Mouse (Mus musculus) liver, embryonic 14.5 days (tissue): Measurements from ENCODE around the gene Pawr. TPM values are rescaled to one million over a fixed set of nuclear protein-coding genes. Genes with fewer than 3 reads are reported as not detected.

Source experiments
- ATAC-seq: fragments of 200-750 bp; cut with Nextera tagmentation; 2 replicates; pipeline ENCODE4 v1.8.0; 2017; ENCODE audit warnings: moderate number of reproducible peaks, mild to moderate bottlenecking, moderate library complexity; ENCODE audit not compliant: insufficient read depth
- DNase-seq, 3 experiments: peaks; one replicate each; pipeline ENCODE4 v3.0.0-alpha.2; 2012 to 2013; ENCODE audit warnings: low read depth in 3 of 3, low spot score in 3 of 3
- H3K27ac ChIP-seq: fragments of 300-500 bp; sonication (generic); 2 replicates; pipeline ENCODE4 v1.5.1; 2014; ENCODE audit warnings: moderate library complexity, mild to moderate bottlenecking, control low read depth, inconsistent platforms
- H3K27me3 ChIP-seq: fragments of 300-500 bp; sonication (generic); 2 replicates; pipeline ENCODE4 v1.6.1; 2014; ENCODE audit warnings: mild to moderate bottlenecking, low read length, moderate library complexity; ENCODE audit not compliant: control insufficient read depth, insufficient read depth
- H3K36me3 ChIP-seq: fragments of 300-500 bp; sonication (generic); replicated peaks from 2 replicates; pipeline ENCODE4 v1.6.1; 2014; ENCODE audit warnings: low read depth; ENCODE audit not compliant: control insufficient read depth, insufficient read depth
- H3K4me1 ChIP-seq, 2 experiments: fragments of 200-500 bp in 1 of 2; fragments of 300-500 bp in 1 of 2; sonication (generic) in 1 of 2; replicated peaks; 2 replicates each; pipeline ENCODE4 v1.6.1; 2012 to 2014; ENCODE audit warnings: antibody characterized with exemption in 1 of 2, inconsistent platforms in 1 of 2, low read length in 1 of 2; ENCODE audit not compliant: control insufficient read depth in 2 of 2, insufficient read depth in 2 of 2
- H3K4me2 ChIP-seq: fragments of 300-500 bp; sonication (generic); 2 replicates; pipeline ENCODE4 v1.6.1; 2014; ENCODE audit warnings: low read depth, mild to moderate bottlenecking, control low read depth, moderate library complexity
- H3K4me3 ChIP-seq, 2 experiments: fragments of 200-500 bp in 1 of 2; fragments of 300-500 bp in 1 of 2; sonication (generic) in 1 of 2; 2 replicates each; pipeline ENCODE4 v1.5.1; 2012 to 2014; ENCODE audit warnings: low read depth in 2 of 2, low read length in 2 of 2, mild to moderate bottlenecking in 2 of 2, control low read depth in 1 of 2, inconsistent platforms in 1 of 2, moderate library complexity in 1 of 2; ENCODE audit not compliant: insufficient read depth in 1 of 2
- H3K9ac ChIP-seq: fragments of 300-500 bp; sonication (generic); replicated peaks from 2 replicates; pipeline ENCODE4 v1.6.1; 2014; ENCODE audit warnings: mild to moderate bottlenecking, control low read depth, moderate library complexity
- H3K9me3 ChIP-seq: fragments of 300-500 bp; sonication (generic); 2 replicates; pipeline ENCODE4 v1.6.1; 2016; ENCODE audit warnings: low read length, mixed read lengths; ENCODE audit not compliant: control insufficient read depth
- CTCF ChIP-seq: IDR thresholded peaks from 2 replicates; pipeline ENCODE4 v1.5.1; 2016; ENCODE audit warnings: antibody characterized with exemption, low read depth, control low read depth
- EP300 ChIP-seq: IDR thresholded peaks from 2 replicates; pipeline ENCODE4 v1.6.1; 2016; ENCODE audit warnings: antibody characterized with exemption, low read depth
- WGBS: fragments of 180-500 bp; shearing (Covaris S2); extraction: QIAGEN DNeasy Blood & Tissue Kit; methylation state at CpG from one replicate; pipeline ENCODE4 v1.1.7; 2014; ENCODE audit not compliant: insufficient replicate concordance; 5-methylcytosine and 5-hydroxymethylcytosine counted together
- polyA plus RNA-seq, 2 experiments: library from polyadenylated mRNA; depleted of rRNA in 1 of 2; stranded (reverse) in 1 of 2; unstranded in 1 of 2; fragments of >200 nt; fragmentation: Nextera tagmentation in 1 of 2; extraction: Ambion mirVana in 1 of 2; gene quantifications; 2 replicates each; pipeline versions ENCODE4 v1.2.1 to v1.2.3; 2012 to 2014

The Pawr gene
- polyA plus RNA-seq, 2 experiments = 3.7 to 4.4 TPM

GRCm38 (mm10) chr10:108311396-108311795 is 20.5 kb upstream of the Pawr start:
- H3K4me1 ChIP-seq = peaks cover 0 to 8% of the 10 kb centered on the region in 2 experiments; a peak in 2 of 4 replicates
- TF ChIP-seq CTCF = no peak
- TF ChIP-seq EP300 = no peak
- 63% methylated on average over 3 of the region's 3 CpGs for WGBS

GRCm38 (mm10) chr10:108313845-108314244 is 18.1 kb upstream of the Pawr start:
- DNase-seq = no peak
- Histone ChIP-seq H3K4me2 (no peak overlapping the region), H3K36me3 (no peaks in the 10 kb centered on the region), H3K4me1 (peaks cover 0 to 8% of the 10 kb centered on the region in 2 experiments; a peak in 2 of 4 replicates), H3K27ac (no peak overlapping the region), H3K9ac (no peak overlapping the region), H3K9me3 (no peaks in the 10 kb centered on the region), H3K27me3 (no peaks in the 10 kb centered on the region), H3K4me3 (no peak overlapping the region)
- WGBS = 63% methylated on average over 6 of the region's 6 CpGs
- no peak for ATAC-seq
- TF ChIP-seq EP300 = no peak
- no peak for TF ChIP-seq CTCF

More at GRCm38 (mm10) chr10:108311396-108311795, 20.5 kb upstream of the Pawr start:
- DNase-seq (no peak), ATAC-seq (no peak)
- Histone ChIP-seq H3K4me3 (no peak overlapping the region), H3K9me3 (no peaks in the 10 kb centered on the region), H3K4me2 (no peak overlapping the region), H3K27me3 (no peaks in the 10 kb centered on the region), H3K27ac (no peak overlapping the region), H3K36me3 (no peaks in the 10 kb centered on the region), H3K9ac (no peak overlapping the region)

GRCm38 (mm10) chr10:108314396-108314795 is 17.5 kb upstream of the Pawr start:
- Histone ChIP-seq H3K27ac (no peak overlapping the region), H3K4me2 (no peak overlapping the region), H3K4me1 (peaks cover 0 to 8% of the 10 kb centered on the region in 2 experiments; a peak in 2 of 4 replicates), H3K9ac (no peak overlapping the region), H3K4me3 (no peak overlapping the region), H3K27me3 (no peaks in the 10 kb centered on the region), H3K9me3 (no peaks in the 10 kb centered on the region), H3K36me3 (no peaks in the 10 kb centered on the region)
- 51% methylated on average over 8 of the region's 8 CpGs for WGBS
- TF ChIP-seq EP300 = peak; percentile 80
- TF ChIP-seq CTCF = no peak
- DNase-seq (peak in 2 of 3 experiments; percentile 38 to 59), ATAC-seq (peak; percentile 73)

- Histone ChIP-seq H3K9me3 (no peaks in the 10 kb centered on the region), H3K4me3 (no peak overlapping the region), H3K4me2 (no peak overlapping the region), H3K36me3 (no peaks in the 10 kb centered on the region), H3K9ac (no peak overlapping the region), H3K27me3 (no peaks in the 10 kb centered on the region), H3K27ac (no peak overlapping the region), H3K4me1 (peaks cover 0 to 8% of the 10 kb centered on the region in 2 experiments; a peak in 2 of 4 replicates)
- 77% methylated on average over 7 of the region's 7 CpGs for WGBS
- no peak for DNase-seq
- no peak for ATAC-seq
- TF ChIP-seq CTCF = no peak
- TF ChIP-seq EP300 = no peak
These were observed 16.7 kb upstream of the Pawr start for GRCm38 (mm10) chr10:108315236-108315635.

GRCm38 (mm10) chr10:108328356-108328755 is 3.6 kb upstream of the Pawr start:
- no peak overlapping the region for H3K4me3 ChIP-seq
- no peaks in the 10 kb centered on the region for H3K9me3 ChIP-seq
- no peaks in the 10 kb centered on the region for H3K36me3 ChIP-seq
- no peak overlapping the region for H3K4me2 ChIP-seq
- no peak overlapping the region for H3K9ac ChIP-seq
- TF ChIP-seq CTCF (no peak), EP300 (no peak)
- H3K27me3 ChIP-seq = peaks cover 31% of the 10 kb centered on the region
- 64% methylated on average over 7 of the region's 7 CpGs for WGBS
- DNase-seq = no peak
- no peak for ATAC-seq
- H3K27ac ChIP-seq = no peak overlapping the region
- peaks cover 0 to 4% of the 10 kb centered on the region in 2 experiments; a peak in 2 of 4 replicates for H3K4me1 ChIP-seq
